ENCODE assay signal across 9 mouse cellular contexts in genomic region chr10:31298921-31299574, GRCm38 (mm10). TPM values are rescaled to one million over a fixed set of nuclear protein-coding genes. Genes with fewer than 3 reads are reported as not detected.
DNase-seq lines count a peak whose midpoint lies in the region; ATAC-seq and TF ChIP-seq lines count a peak whose summit lies in the region.
"Had no signal": no experiment of that assay in that cellular context is flagged by ENCODE, and none has a peak within 500 bp of the region (broad histone marks: within the 10 kb centered on the region; RNA-seq: fewer than 3 reads in every experiment).

No protein-coding gene starts in this region.

- TF ChIP-seq RAD21 in CH12.LX (IDR thresholded peaks at IDR 0.05; ENCODE audit: low read depth, low read length) = peak; percentile 92

- no peaks in the 10 kb centered on the region for H3K79me2 ChIP-seq in CH12.LX (replicated peaks; ENCODE audit: control insufficient read depth, extremely low read depth, insufficient read depth, poor library complexity, severe bottlenecking)

- no peaks in the 10 kb centered on the region for H3K4me1 ChIP-seq in CH12.LX (ENCODE audit: control insufficient read depth in 1 of 2, insufficient read depth in 2 of 2)
- peaks cover 1% of the 10 kb centered on the region; the same call in 1 of the 2 replicates for H3K4me1 ChIP-seq in cortical plate, adult 2 months (ENCODE audit: control insufficient read depth, insufficient read depth, low read length)
- H3K4me1 ChIP-seq in kidney, embryonic 14.5 days (ENCODE audit: control insufficient read depth, insufficient read depth, low read length) = no peaks in the 10 kb centered on the region
- H3K4me1 ChIP-seq in limb, embryonic 12.5 days (replicated peaks) = peaks cover 17% of the 10 kb centered on the region
- H3K4me1 ChIP-seq: stomach, embryonic 15.5 days had no signal

- H3K9me3 ChIP-seq in CH12.LX (replicated peaks; ENCODE audit: low read length) = no peaks in the 10 kb centered on the region
- H3K9me3 ChIP-seq in kidney, embryonic 14.5 days (ENCODE audit: control insufficient read depth, low read length) = no peaks in the 10 kb centered on the region
- H3K9me3 ChIP-seq in limb, embryonic 12.5 days = no peaks in the 10 kb centered on the region
- H3K9me3 ChIP-seq: stomach, embryonic 15.5 days had no signal

- no peak for TF ChIP-seq EP300 in CH12.LX (IDR thresholded peaks at IDR 0.05; ENCODE audit: low read length)

- no peaks in the 10 kb centered on the region for H3K27me3 ChIP-seq in CH12.LX (replicated peaks)
- no peaks in the 10 kb centered on the region for H3K27me3 ChIP-seq in kidney, embryonic 14.5 days (ENCODE audit: control insufficient read depth, insufficient read depth, low read length)
- H3K27me3 ChIP-seq in limb, embryonic 12.5 days = 0 out of 2 replicates have a peak, but pooled peaks cover under 1% of the 10 kb centered on the region
- H3K27me3 ChIP-seq: stomach, embryonic 15.5 days had no signal

- H3K27ac ChIP-seq in CH12.LX (ENCODE audit: insufficient read depth, low read depth) = no peak overlapping the region
- H3K27ac ChIP-seq in cortical plate, adult 2 months (ENCODE audit: insufficient read depth, low read length) = no peak overlapping the region
- no peak overlapping the region for H3K27ac ChIP-seq in kidney, embryonic 14.5 days (ENCODE audit: low read depth, low read length)
- no peak overlapping the region for H3K27ac ChIP-seq in limb, embryonic 12.5 days
- H3K27ac ChIP-seq: stomach, embryonic 15.5 days had no signal

- peak; percentile 57 for DNase-seq in CH12.LX (ENCODE audit: extremely low read depth)
- DNase-seq in adrenal gland, adult 18-20 months (ENCODE audit: low spot score in 2 of 2) = peak; percentile 44 to 48
- DNase-seq in heart, adult 9 months (ENCODE audit: low spot score in 2 of 2) = peak; percentile 5 to 49
- DNase-seq in natural killer cell, adult 2 months (ENCODE audit: low spot score in 2 of 2) = peak; percentile 36 to 39
- DNase-seq in thymus, postnatal 25 days = peak; percentile 39

- TF ChIP-seq POLR2A in CH12.LX (IDR thresholded peaks at IDR 0.05; ENCODE audit: low read depth, low read length) = no peak
- TF ChIP-seq POLR2A in cortical plate, adult 2 months (IDR thresholded peaks at IDR 0.05; ENCODE audit: extremely low read depth, insufficient read depth, low read length) = no peak

- no peak overlapping the region for H3K4me3 ChIP-seq in CH12.LX (replicated peaks in 1 of 3; ENCODE audit: low read depth in 2 of 3, low read length in 2 of 3, poor library complexity in 1 of 3)
- no peak overlapping the region for H3K4me3 ChIP-seq in cortical plate, adult 2 months (ENCODE audit: insufficient read depth, low read length)
- H3K4me3 ChIP-seq in kidney, embryonic 14.5 days (ENCODE audit: low read length) = no peak overlapping the region
- no peak overlapping the region for H3K4me3 ChIP-seq in limb, embryonic 12.5 days (replicated peaks)
- H3K4me3 ChIP-seq: stomach, embryonic 15.5 days had no signal

- WGBS in kidney, embryonic 14.5 days = 37% methylated on average over 6 of the region's 6 CpGs
- 40% methylated on average over 6 of the region's 6 CpGs for WGBS in limb, embryonic 12.5 days

- peak; percentile 16; the same call in 1 of the 2 replicates for ATAC-seq in kidney, embryonic 14.5 days (ENCODE audit: low FRiP score, low TSS enrichment)
- ATAC-seq in limb, embryonic 12.5 days (ENCODE audit: insufficient number of reproducible peaks, insufficient read depth, low FRiP score, low TSS enrichment, low read depth) = 0 out of 2 replicates have a peak, but pooled peaks have one; percentile 35

- no peak overlapping the region for H3K9ac ChIP-seq in CH12.LX (ENCODE audit: insufficient read depth, low read depth)
- H3K9ac ChIP-seq in kidney, embryonic 14.5 days (ENCODE audit: low read depth, low read length) = no peak overlapping the region
- H3K9ac ChIP-seq in limb, embryonic 12.5 days (replicated peaks) = no peak overlapping the region
- H3K9ac ChIP-seq: stomach, embryonic 15.5 days had no signal

- peak; percentile 65 to 87 for TF ChIP-seq CTCF in CH12.LX (conservative IDR thresholded peaks at IDR 0.05 in 1 of 2, IDR thresholded peaks at IDR 0.05 in 1 of 2; ENCODE audit: low read depth in 2 of 2, low read length in 2 of 2)
- TF ChIP-seq CTCF in cortical plate, adult 2 months (IDR thresholded peaks at IDR 0.05; ENCODE audit: extremely low read depth, insufficient read depth, low read length) = peak; percentile 85

- H3K4me2 ChIP-seq in CH12.LX (ENCODE audit: insufficient read depth, low read depth, poor library complexity, severe bottlenecking) = no peak overlapping the region
- H3K4me2 ChIP-seq in kidney, embryonic 14.5 days (replicated peaks; ENCODE audit: low read depth, low read length) = no peak overlapping the region
- H3K4me2 ChIP-seq in limb, embryonic 12.5 days = no peak overlapping the region
- H3K4me2 ChIP-seq: stomach, embryonic 15.5 days had no signal

- in situ Hi-C loops in CH12.LX (cut with MboI; ENCODE audit: low pct_ligation_motif_present, low pct_unique_long_range_greater_than_20kb, low sequenced_read_pairs) = no loop called here

- dilution Hi-C loops in CH12.LX (cut with MboI; ENCODE audit: extremely low pct_ligation_motif_present, extremely low pct_unique_long_range_greater_than_20kb, low sequenced_read_pairs) = no loop called here

- H3K36me3 ChIP-seq in CH12.LX (replicated peaks in 1 of 2; ENCODE audit: control insufficient read depth in 1 of 2, insufficient read depth in 1 of 2, low read length in 1 of 2) = no peaks in the 10 kb centered on the region
- no peaks in the 10 kb centered on the region for H3K36me3 ChIP-seq in kidney, embryonic 14.5 days (ENCODE audit: control insufficient read depth, insufficient read depth, low read length)
- no peaks in the 10 kb centered on the region for H3K36me3 ChIP-seq in limb, embryonic 12.5 days
- H3K36me3 ChIP-seq: stomach, embryonic 15.5 days had no signal

TF ChIP-seq in CH12.LX, 34 proteins besides CTCF, POLR2A, EP300 and RAD21:
- TF ChIP-seq E2F4 (IDR thresholded peaks at IDR 0.05; ENCODE audit: insufficient replicate concordance, low read depth, low read length) = no peak
- TF ChIP-seq ELF1 (IDR thresholded peaks at IDR 0.05; ENCODE audit: low read depth, low read length) = no peak
- no peak for TF ChIP-seq GABPA (IDR thresholded peaks at IDR 0.05; ENCODE audit: insufficient replicate concordance, low read depth, low read length)
- TF ChIP-seq POLR2AphosphoS2 (IDR thresholded peaks at IDR 0.05; ENCODE audit: low read depth, low read length) = no peak
- TF ChIP-seq ZMIZ1 (IDR thresholded peaks at IDR 0.05; ENCODE audit: low read depth, low read length) = no peak
- no peak for TF ChIP-seq MAZ (IDR thresholded peaks at IDR 0.05; ENCODE audit: low read depth, low read length)
- TF ChIP-seq ZC3H11A (IDR thresholded peaks at IDR 0.05; ENCODE audit: low read depth, low read length) = peak; percentile 46; the same call in 1 of the 2 replicates
- TF ChIP-seq USF2 (conservative IDR thresholded peaks at IDR 0.05; ENCODE audit: low read depth, low read length) = no peak
- peak; percentile 88 for TF ChIP-seq SMC3 (IDR thresholded peaks at IDR 0.05; ENCODE audit: low read depth, low read length)

RNA-seq across cellular contexts. Expression of gene Hddc2, which starts 14.1 kb away (rescaled TPM):
- 51.7 and 56.0 TPM in 2 replicates for total RNA-seq in CH12.LX (2012; rRNA removed)
- total RNA-seq in CH12.LX (2014; rRNA removed) = 93.0 and 98.7 TPM in 2 replicates
- polyA plus RNA-seq in CH12.LX (2012; ENCODE audit: insufficient read length, low read depth) = 51.5 and 56.6 TPM in 2 replicates
- 10 to 100 TPM; 24.9 to 36.5 TPM for total RNA-seq in adrenal gland, adult 18-20 months (2021)
- 22.1 and 23.9 TPM in 2 replicates for polyA plus RNA-seq in cortical plate, adult 2 months (2012; rRNA removed)
- polyA plus RNA-seq in kidney, embryonic 14.5 days (2014; fragmentation: Nextera tagmentation; extraction: Ambion mirVana) = 91.7 and 116 TPM in 2 replicates
- polyA plus RNA-seq in limb, embryonic 12.5 days (2016; fragmentation: Nextera tagmentation; extraction: Ambion mirVana) = 85.9 and 88.8 TPM in 2 replicates
